Mouse (Mus musculus) cerebellum, postnatal 10 days (tissue): Measurements from ENCODE around the gene Pknox2.
A peak's percentile ranks its signal among the peaks of the same experiment; 100 is the strongest.

Experiments used
- DNase-seq, 2 experiments: peaks; one replicate each; pipeline ENCODE4 v3.0.0; 2021; ENCODE audit warnings: mixed read lengths in 2 of 2

Gene Pknox2

DNA sequence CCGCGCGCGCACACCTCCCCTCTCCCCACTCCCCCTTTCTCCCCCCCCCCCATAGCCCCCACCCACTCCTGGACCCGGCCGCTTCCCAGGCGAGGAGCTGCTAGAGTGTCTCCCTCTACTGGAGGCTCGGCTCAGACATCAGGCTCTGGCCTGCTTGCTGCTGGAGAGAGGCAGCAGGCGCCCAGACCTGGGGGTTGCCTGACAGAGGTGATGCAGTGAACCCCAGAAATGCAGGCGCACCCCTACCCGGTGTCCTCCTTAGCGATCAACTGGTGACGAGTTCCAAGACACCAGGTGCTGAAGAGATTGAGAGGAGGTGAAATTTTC, at the start of gene Pknox2:
Pknox2 (minus strand) TSS at position 49 of the 327 bp plus-strand sequence.
- peak; percentile 95 to 96 for DNase-seq

GRCm38 (mm10) chr9:37188024-37188423, 40.8 kb upstream of the Pknox2 start:
- no peak for DNase-seq

GRCm38 (mm10) chr9:37187407-37187806, 40.2 kb upstream of the Pknox2 start:
- DNase-seq = no peak

GRCm38 (mm10) chr9:37183176-37183575, 36.0 kb upstream of the Pknox2 start:
- DNase-seq = peak; percentile 21 to 29

DNA sequence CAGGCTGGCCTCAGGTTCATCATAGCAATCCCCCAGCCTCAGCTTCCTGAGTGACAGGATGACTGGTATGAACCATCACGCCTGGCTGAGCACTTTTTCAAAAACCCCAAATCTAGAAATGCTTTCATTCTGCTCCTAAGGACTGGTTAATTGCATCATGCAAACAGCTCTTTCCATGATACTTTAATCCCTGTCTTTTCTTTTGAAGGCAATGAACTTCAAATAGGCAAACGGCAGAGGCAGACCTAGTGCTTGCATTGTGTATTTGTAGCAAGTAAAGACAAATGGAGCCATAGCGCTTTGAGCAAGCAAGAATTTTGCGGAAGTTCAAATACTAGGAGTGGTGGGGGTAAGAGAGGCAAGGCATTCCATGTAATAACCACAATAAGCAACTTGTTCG, 34.4 kb upstream of the Pknox2 start:
- no peak for DNase-seq

GRCm38 (mm10) chr9:37179596-37179995, 32.4 kb upstream of the Pknox2 start:
- no peak for DNase-seq

DNA sequence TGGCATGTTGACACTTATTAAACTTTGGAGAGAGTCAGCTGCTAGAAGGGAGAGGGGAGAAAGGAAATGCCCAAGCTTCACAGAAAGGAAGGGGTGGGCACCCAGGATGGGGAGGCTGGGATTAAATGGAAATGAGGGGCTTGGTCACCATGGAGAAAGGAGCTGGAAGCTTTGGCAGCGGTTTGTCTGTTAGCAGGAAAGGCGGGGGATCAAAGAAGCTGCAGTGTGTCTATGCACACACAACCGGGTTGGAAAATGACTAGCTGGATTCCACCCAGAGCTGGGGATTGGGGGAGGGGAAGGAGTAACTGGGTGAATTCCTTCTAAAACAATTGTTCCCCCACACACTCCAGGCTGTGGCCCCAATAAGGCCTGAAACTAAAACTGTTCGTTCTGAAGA, 31.7 kb upstream of the Pknox2 start:
- peak; percentile 21 to 23 for DNase-seq

DNA sequence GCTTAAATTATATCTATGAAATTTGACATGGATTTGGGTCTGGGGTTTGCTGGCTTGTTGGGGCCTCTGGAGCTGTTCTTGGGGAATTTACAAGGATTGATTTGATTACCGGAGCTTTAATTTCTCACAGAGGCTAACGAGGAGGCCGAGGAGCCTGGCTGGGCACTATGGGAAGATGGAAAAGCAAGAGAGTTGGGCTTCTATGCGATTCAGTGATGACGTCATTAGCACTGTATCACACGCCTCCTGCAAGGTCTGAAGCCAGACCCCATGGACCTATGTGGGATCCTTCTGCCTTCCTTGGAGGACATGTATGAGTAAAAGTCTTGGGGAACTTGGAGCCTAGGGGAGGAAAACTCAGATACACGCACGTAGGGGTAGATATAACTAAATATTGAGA, 30.3 kb upstream of the Pknox2 start:
- no peak for DNase-seq

DNA sequence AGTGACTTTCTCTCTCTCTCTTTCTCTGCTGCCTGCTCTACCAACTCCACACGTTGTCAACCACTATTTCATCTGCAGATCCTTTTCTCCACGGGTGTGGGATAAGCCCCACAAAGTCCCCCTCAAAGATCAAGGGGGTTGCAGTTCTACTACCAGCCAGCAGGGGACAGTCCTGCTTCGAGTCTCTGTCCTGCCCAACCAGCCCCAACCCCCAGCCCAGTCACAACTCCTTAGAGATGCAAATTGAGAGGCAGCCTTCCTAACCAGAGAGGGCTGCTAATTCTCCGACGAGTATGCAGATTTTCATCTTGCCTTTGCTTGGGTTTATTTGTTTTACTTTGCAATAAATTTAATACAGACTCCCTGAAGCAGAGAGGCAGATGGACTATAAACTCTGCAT, 29.9 kb upstream of the Pknox2 start:
- peak; percentile 80 for DNase-seq

DNA sequence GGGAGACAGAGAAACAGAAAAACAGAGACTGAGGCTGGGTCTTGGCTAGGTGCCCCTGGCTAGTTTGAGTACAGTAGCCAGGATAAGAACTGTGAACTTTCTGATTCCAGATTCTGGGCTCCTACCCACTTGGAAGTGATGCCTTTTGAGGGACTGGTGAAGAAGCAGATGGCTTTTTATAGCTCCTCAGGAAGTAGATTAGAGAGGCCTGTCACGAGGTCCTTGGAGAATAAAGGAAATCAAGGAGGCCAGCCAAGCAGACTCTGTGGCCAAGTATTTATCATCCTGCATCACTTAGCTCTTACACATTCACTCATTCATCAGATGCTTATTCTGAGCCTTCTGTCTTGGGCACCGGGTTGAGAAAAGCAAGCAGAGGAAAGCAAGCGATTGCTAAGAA, 28.8 kb upstream of the Pknox2 start:
- DNase-seq = peak; percentile 34 to 53

DNA sequence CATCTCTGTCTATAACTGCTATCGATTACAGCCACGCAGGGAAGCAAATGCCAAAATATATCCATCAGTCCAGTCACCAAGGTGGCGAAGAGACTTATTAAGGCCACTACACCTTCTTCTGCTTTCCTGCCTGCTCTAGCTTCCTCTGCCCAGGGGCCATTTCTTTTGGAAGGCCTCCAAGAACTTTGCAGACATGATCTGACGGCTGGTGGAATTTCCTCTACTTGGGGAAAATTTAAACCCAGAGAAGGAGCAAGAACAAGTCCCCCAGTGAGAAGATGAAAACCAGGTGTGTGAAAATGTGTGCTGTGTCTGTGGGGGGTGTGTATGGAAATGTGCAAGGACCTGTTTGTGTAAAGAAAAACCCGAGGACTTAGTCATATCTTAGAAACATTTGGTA, 26.2 kb upstream of the Pknox2 start:
- DNase-seq = peak; percentile 51 to 53

GRCm38 (mm10) chr9:37166899-37167298, 19.7 kb upstream of the Pknox2 start:
- DNase-seq = peak; percentile 46 to 47

- no peak for DNase-seq
Measured at GRCm38 (mm10) chr9:37160686-37161085, 13.5 kb upstream of the Pknox2 start.

GRCm38 (mm10) chr9:37147886-37148285, 679 bp upstream of the Pknox2 start:
- no peak for DNase-seq

DNA sequence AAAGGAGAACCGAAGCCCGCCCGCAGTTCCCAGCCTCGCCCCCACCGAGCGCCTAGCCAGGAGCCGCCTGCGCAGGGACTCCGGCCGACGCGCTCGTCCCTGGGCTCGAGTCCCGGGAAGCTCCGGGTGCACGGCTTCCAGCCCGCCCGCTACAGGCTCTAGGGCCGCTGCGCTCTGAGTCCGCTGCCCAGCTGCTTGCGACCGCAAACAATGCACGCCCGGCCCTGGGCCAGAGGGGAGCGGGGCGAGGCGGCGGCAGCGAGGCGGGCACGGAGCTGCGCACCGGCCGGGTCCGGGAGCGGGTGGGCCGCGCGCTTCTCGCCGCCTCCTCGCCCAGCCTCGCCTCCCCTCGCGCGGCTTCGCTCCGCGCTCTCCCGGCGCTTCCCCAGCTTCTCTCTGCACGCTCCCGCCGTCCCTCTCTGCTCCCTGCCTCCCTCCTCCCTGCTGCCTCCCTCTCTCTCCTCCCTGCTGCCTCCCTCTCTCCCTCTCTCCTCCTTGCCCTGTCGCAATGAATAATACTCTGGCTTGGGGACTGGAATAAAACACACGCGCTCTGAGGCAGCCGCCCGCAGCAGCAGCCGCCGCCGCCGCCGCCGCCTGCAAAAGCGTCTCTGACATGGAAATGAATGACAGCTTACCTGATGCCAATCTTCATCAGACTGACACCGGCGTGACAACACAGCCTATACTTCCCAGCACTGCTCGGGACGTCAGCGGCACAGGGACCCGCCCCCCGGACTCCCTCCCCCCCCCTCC, 426 bp downstream of the Pknox2 start:
- peak; percentile 82 for DNase-seq

GRCm38 (mm10) chr9:37146353-37146602, 929 bp downstream of the Pknox2 start:
- no peak for DNase-seq

GRCm38 (mm10) chr9:37145616-37146352, 1.4 kb downstream of the Pknox2 start:
- peak; percentile 65 to 67 for DNase-seq

DNA sequence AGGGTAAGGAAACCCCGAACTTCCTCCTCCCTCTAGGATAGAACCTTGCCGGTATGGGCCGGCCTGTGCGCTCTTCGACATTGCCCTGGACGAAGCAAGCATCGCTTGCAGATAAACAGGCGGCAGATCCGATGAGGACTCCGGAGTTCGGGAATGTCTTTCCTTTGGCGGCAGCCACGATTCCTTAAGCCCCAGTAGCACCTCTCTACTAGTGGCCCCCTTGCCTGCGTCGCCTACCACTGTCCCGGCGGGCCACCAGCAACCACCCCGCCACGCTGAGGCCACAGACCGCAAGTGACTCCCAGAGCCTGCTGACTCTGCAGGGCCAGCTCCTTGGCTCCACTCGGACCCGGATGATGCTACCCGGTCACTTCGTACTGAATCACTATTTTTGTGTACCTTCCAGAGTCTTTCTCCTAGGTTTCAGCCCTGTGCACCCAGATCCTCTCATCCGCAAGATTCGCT, 2.0 kb downstream of the Pknox2 start:
- peak; percentile 58 to 69 for DNase-seq

DNA sequence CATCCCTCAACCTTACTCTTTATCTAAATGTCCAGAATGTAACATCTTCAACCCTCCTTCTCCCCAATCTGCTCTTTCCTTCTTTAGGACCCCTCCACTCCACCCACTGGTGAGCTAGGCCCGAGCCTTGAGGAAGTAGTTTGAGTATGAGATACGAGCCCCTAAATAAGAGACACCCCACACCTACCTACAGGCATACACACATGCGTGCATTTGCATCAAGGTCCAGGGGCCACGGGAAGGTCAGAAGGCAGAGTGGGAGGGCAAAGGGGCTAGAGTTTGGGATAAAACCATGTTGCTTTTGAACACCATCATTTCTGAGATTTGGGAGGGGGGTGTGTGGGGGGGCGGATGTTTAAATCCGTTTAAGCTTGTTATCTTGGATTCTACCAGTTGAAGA, 2.5 kb downstream of the Pknox2 start:
- DNase-seq = no peak

DNA sequence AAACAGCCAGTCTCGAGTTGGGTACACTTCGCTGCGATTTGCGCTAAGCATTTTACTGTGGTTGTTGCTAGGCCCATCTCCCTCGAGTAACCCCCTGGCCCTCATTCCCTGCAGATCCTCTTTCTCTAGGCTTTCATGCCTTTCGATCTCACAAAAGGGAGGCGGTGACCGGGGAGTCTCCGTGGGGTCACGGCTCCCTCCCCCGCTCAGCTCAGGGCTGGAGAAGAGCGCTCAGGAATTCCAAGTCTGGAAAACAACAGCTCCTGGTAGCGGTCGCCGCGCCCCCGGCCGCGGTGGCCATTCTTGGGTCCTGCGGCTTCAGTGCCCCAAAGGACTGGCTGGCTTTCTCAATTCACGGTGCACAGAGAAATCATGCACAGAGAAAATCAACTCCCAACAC, 3.0 kb downstream of the Pknox2 start:
- DNase-seq = peak; percentile 58 to 67

GRCm38 (mm10) chr9:37143046-37143931, 3.9 kb downstream of the Pknox2 start:
- no peak for DNase-seq

- no peak for DNase-seq
Measured at GRCm38 (mm10) chr9:37142107-37142506, 5.1 kb downstream of the Pknox2 start.

DNA sequence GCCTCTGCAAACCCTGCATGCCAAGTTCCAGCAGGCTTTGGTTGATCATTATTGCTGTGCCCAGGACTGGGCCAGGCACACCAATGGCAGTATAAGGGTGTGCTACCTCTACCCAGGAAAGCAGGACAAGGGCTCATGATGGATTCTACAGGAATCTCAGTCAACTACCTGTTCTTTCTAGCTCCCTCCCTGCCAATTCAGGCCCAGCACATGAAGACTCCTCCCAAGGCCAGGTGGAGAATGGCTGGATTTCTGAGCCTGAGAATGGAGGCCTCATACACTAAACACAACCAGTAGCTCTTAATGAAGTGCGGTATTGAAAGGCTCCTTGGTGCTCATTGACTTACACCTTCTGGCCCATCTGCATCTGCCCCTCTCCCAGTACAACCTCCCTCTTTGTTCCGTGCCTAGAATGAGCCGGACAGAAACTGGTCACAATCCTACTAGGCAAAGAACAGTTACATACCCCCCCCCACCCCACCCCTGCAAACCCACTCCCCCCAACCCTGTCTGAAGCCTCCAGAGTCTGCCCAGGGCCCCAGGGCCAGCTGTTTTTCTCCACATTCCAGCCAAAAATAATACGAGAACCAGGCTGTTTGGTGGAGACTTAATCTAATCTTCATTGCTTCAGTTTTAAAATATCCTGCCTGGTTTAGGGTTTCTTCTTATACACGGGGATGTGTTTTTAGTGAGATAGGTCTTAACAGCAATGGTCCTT, 6.6 kb downstream of the Pknox2 start:
- no peak for DNase-seq
